Mouse (Mus musculus): ENCODE results near the gene Oaz1. TPM values are rescaled to one million over a fixed set of nuclear protein-coding genes. Genes with fewer than 3 reads are reported as not detected.

Oaz1 gene
- polyA plus RNA-seq, 1 experiment from 2014 or later, result 1,173 TPM

DNA sequence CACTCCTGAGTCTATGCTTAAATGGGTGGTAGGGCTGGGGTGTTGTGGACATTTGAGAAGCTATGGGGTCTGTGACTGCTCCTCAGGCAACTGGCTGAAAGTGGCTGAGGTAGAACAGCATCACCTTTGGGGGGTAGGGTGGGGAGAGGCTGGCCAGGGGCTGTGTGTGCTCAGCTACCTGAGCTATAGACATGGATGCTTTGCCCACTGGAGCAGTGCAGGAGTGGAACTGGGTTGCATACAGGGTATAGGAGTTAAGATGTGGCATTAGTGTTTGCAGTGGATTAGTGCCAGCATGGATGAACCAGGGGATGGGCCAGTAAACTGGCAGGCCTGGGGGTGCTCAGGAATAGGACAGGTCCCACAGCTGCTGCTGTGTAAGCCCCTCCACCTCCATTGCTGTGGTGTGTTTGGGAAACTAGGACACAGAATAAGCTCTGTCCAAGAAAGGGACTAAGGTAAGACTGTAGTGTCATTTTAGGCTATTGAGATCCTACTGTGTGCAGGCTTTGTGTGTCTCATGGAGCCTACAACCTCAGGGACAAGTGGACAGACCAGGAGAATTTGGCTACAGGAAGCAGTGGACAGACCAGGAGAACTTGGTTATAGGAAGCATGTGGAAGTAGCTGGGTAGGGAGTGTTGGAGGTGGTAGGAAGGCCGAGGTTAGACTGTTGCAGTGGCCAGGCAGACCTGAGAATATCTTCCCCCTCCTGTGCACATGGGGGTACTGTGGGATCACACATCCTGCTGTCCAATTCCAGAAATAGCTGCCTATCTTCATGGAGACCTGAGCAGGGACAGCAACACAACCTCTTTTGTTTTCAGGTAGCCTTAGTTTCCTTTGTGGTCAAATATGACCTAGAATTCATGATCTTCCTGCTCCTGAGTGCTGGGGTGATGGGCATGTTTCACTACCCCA is 3.2 kb downstream of the Oaz1 start:
- Histone ChIP-seq H3K27ac (replicated peaks) (no peak overlapping the region), H3K36me3 (peaks cover 36% of the 10 kb centered on the region), H3K27me3 (peaks cover 17% of the 10 kb centered on the region), H3K4me3 (no peak overlapping the region), H3K9me3 (no peaks in the 10 kb centered on the region; the same call in 1 of the 2 replicates), H3K4me1 (replicated peaks) (peaks cover 31% of the 10 kb centered on the region), H3K9ac (0 out of 2 replicates have a peak overlapping the region, but pooled peaks have one; percentile 5), H3K4me2 (no peak overlapping the region)
- WGBS, result 67% methylated on average over 1 of the region's 1 CpGs
- no peak for ATAC-seq (ENCODE audit: low read depth)

DNA sequence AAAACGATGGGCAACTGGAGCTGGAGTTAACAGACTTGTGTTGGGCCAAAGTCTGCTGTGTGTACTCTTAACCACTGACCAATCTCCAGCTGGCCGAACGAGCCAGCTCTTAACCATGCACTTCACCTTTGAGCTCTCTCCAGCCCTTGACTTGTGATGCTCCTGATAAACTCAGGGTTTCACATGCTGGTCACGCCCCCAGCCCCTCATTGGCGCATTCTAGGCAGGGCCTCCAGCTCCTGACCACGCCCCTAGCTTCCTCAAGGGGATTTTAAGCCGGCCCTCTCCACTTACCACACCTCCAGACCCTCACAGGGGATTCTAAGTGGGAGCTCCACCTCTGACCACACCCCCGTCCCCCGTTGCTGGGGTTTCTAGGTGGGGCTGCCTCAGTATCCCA is 4.7 kb downstream of the Oaz1 start:
- H3K9me3 ChIP-seq, result no peaks in the 10 kb centered on the region; the same call in 1 of the 2 replicates
- H3K4me1 ChIP-seq (replicated peaks), result peaks cover 42% of the 10 kb centered on the region
- no peak overlapping the region for H3K4me2 ChIP-seq
- H3K36me3 ChIP-seq, result peaks cover 36% of the 10 kb centered on the region
- WGBS, result 4% methylated on average over 9 of the region's 9 CpGs
- H3K4me3 ChIP-seq, result no peak overlapping the region
- no peak overlapping the region for H3K27ac ChIP-seq (replicated peaks)
- no peak for ATAC-seq (ENCODE audit: low read depth)
- peaks cover 32% of the 10 kb centered on the region for H3K27me3 ChIP-seq
- H3K9ac ChIP-seq, result no peak overlapping the region

DNA sequence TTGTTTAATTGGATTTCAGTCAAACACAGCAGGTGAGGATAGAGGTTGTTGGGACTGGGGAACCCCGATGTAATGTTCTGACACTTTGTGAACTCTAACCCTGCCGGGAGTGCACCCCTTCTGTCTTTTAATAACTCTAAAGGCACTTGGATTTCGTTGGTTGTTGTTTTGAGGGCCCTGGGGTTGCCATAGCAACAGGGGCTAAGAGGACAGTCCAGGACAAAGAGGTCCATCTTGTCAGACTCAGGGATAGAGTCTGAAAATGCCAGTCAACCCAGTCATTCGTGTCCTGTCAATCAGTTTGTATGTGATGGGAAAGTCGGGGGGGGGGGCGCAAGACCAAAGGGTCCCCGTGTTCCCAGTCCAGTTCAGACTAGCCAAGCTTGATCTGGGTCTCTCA is 6.4 kb downstream of the Oaz1 start:
- Histone ChIP-seq H3K4me2 (no peak overlapping the region), H3K27ac (replicated peaks) (no peak overlapping the region), H3K4me1 (replicated peaks) (peaks cover 37% of the 10 kb centered on the region), H3K36me3 (peaks cover 36% of the 10 kb centered on the region), H3K27me3 (peaks cover 37% of the 10 kb centered on the region), H3K4me3 (no peak overlapping the region), H3K9me3 (no peaks in the 10 kb centered on the region; the same call in 1 of the 2 replicates), H3K9ac (no peak overlapping the region)
- ATAC-seq (ENCODE audit: low read depth), result no peak
- WGBS, result 66% methylated on average over 7 of the region's 7 CpGs

DNA sequence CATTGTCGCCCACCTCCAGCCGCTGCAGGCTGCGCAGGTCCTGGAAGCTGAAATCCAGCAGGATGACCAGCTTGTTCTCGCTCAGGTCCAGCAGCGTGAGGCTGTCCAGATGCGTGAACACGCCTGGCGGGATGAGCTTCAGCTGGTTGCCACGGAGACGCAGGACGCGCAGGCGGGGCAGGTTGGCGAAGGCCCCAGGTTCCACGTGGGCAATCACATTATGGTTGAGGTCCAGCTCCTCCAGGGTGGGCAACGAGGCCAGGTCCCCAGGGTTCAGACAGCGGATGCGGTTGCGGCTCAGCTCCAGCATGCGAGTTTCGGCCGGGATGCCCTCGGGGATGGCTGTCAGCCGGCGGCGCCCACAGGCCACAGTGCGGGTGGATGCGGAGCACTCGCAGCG is 9.2 kb downstream of the Oaz1 start:
- WGBS, result 45% methylated on average over 30 of the region's 30 CpGs
- Histone ChIP-seq H3K9me3 (no peaks in the 10 kb centered on the region; the same call in 1 of the 2 replicates), H3K36me3 (peaks cover 16% of the 10 kb centered on the region), H3K27ac (replicated peaks) (no peak overlapping the region), H3K4me3 (no peak overlapping the region), H3K9ac (0 out of 2 replicates have a peak overlapping the region, but pooled peaks have one; percentile 8), H3K27me3 (peaks cover 42% of the 10 kb centered on the region), H3K4me2 (peak overlapping the region; percentile 27), H3K4me1 (replicated peaks) (peaks cover 19% of the 10 kb centered on the region)
- no peak for ATAC-seq (ENCODE audit: low read depth)

DNA sequence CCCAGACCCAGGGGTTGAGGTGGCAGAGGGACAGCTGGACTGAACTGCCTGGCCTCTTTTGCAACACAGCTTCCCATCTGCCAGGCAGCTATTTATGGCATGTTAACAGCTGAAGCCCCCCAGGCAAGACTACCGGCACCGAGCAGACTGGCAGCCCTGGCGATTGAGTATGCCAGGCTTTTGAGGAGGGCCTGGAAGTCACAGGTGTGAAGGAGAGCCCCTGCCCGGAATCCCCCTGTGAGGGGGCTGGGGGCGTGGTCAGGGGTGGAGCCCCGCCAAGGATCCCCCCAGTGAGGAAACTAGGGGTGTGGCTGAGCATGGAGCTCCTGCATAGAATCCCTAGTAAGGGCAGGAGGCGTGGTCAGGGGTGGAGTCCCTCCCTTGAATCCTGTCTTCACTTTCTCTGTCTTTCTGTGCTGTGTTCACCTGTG is 10.5 kb downstream of the Oaz1 start:
- no peak overlapping the region for H3K9ac ChIP-seq
- WGBS, result 39% methylated on average over 7 of the region's 7 CpGs
- peaks cover 44% of the 10 kb centered on the region for H3K27me3 ChIP-seq
- no peak overlapping the region for H3K27ac ChIP-seq (replicated peaks)
- no peak for ATAC-seq (ENCODE audit: low read depth)
- peaks cover 10% of the 10 kb centered on the region; the same call in 1 of the 2 replicates for H3K36me3 ChIP-seq
- H3K4me1 ChIP-seq (replicated peaks), result peaks cover 11% of the 10 kb centered on the region; the same call in 1 of the 2 replicates
- no peak overlapping the region for H3K4me3 ChIP-seq
- H3K9me3 ChIP-seq, result no peaks in the 10 kb centered on the region; the same call in 1 of the 2 replicates
- H3K4me2 ChIP-seq, result no peak overlapping the region

DNA sequence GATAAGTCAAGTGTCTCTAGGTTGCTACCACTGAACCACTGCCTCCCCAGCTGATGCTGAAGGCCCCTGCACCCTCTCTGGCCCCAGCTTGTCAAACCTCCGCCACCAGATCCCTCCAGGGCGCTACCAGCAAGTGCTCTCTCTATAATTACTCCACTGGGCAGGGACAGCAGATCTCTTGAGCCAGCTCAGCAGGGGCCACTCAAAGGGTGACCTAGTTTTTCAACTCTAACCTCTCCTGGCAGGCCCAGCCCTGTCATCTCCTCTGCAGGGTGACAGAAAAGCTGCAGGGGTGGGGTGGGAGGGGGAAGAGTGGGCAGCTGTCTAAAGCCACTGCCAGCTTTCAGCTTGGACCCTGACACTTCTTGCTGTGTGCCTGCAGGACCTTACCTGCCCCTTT is 11.4 kb downstream of the Oaz1 start:
- ATAC-seq (ENCODE audit: low read depth), result no peak
- Histone ChIP-seq H3K9me3 (no peaks in the 10 kb centered on the region; the same call in 1 of the 2 replicates), H3K4me2 (no peak overlapping the region), H3K27ac (replicated peaks) (no peak overlapping the region), H3K9ac (no peak overlapping the region), H3K36me3 (peaks cover 10% of the 10 kb centered on the region; the same call in 1 of the 2 replicates), H3K4me3 (no peak overlapping the region), H3K27me3 (peaks cover 53% of the 10 kb centered on the region), H3K4me1 (replicated peaks) (peaks cover 11% of the 10 kb centered on the region; the same call in 1 of the 2 replicates)
- 15% methylated on average over 2 of the region's 2 CpGs for WGBS

DNA sequence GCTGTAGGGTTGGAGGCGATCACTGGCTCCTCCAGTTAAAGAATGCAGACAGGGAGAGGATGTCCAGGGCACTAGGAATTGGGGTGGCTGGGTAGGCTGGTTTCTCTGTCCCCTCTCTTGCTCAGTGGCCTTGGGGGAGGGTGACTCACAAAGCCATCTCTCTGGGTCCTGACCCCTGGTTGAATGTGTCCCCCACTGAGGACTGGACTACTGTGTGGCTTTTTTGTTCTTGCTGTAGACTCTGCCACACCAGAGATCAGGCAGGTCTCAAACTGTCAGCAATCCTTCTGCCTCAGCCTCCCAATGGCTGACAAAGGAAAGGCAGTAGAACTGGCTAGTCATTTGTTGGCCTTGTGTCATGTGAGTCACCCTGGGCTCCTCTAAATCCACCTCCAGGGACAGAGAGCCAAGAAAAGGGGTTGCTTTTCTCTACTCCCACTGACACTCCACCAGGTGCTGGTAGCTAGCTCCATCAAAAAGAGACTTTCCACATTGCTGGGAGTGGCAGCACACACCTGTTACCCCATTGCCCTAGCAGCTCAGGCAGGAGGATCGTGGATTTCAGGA is 12.0 kb downstream of the Oaz1 start:
- H3K4me1 ChIP-seq (replicated peaks), result peaks cover 13% of the 10 kb centered on the region; the same call in 1 of the 2 replicates
- no peak overlapping the region for H3K27ac ChIP-seq (replicated peaks)
- H3K4me2 ChIP-seq, result no peak overlapping the region
- peaks cover 10% of the 10 kb centered on the region; the same call in 1 of the 2 replicates for H3K36me3 ChIP-seq
- no peak overlapping the region for H3K4me3 ChIP-seq
- H3K9ac ChIP-seq, result no peak overlapping the region
- peaks cover 54% of the 10 kb centered on the region for H3K27me3 ChIP-seq
- no peak for ATAC-seq (ENCODE audit: low read depth)
- WGBS, result 76% methylated on average over 2 of the region's 2 CpGs
- H3K9me3 ChIP-seq, result no peaks in the 10 kb centered on the region; the same call in 1 of the 2 replicates

DNA sequence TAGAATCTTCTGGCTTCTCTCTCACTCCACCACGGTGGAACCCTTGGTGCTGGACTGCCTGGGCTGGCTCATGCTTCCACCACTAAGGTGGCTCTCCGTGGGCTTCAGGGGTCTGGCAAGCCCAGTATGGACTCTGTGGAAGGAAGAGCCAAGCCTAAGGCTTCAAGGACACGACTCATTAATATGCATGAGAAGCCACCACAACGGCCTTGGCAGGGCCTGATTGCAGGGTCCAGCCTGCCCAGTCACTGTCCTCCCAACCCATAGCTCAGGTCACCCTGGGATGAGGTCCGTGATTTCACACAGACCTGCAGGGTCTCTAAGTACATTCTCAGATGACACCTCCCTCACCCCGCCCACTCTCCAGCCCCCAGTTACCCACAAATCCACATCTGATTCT is 13.4 kb downstream of the Oaz1 start:
- Histone ChIP-seq H3K4me1 (replicated peaks) (peaks cover 23% of the 10 kb centered on the region), H3K27me3 (peaks cover 54% of the 10 kb centered on the region), H3K9me3 (no peaks in the 10 kb centered on the region), H3K4me2 (no peak overlapping the region), H3K36me3 (no peaks in the 10 kb centered on the region), H3K4me3 (no peak overlapping the region), H3K9ac (no peak overlapping the region), H3K27ac (replicated peaks) (no peak overlapping the region)
- ATAC-seq (ENCODE audit: low read depth), result no peak
- WGBS, result 55% methylated on average over 6 of the region's 6 CpGs

DNA sequence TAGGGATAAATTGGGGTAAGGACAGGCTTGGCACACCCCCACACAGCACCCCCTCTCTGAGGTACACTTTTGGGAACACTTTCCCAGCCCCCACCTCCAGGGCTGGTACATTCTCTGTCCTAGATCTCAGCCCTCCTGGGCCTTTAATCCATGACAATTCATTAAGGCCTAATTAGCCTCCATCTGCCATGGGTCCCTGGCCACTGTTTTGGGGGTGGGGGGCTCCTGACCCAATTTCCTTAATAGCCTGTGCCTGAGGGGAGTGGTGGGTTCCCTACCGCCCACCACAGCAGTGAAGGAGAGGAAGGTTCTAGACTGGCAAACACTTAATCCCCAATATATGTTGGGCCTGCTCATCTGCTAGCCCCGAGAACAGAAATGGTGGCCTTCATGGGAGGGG is 15.2 kb downstream of the Oaz1 start:
- H3K27me3 ChIP-seq, result peaks cover 47% of the 10 kb centered on the region
- ATAC-seq (ENCODE audit: low read depth), result no peak
- WGBS, result 69% methylated on average over 2 of the region's 2 CpGs

DNA sequence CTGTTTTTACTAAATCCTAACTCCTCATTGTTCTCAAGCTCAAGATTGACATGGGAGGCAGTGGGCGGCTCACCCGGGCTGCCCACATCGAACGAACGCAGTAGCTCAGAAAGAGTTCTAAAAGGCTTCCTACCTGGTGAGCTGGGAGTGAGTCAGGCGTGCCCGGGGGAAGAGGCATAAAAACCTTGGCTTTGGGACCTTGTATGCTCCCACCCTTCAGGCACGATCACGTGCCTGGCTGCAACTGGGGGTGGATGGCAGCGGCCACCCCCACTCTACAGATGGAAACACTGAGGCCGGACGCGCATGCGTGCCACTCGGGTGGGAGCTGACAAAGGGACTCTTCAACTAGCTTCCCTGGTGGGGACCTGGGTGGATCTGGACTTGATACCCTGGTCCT is 15.9 kb downstream of the Oaz1 start:
- 79% methylated on average over 15 of the region's 15 CpGs for WGBS
- ATAC-seq (ENCODE audit: low read depth), result no peak
- H3K27ac ChIP-seq (replicated peaks), result no peak overlapping the region
- no peaks in the 10 kb centered on the region for H3K36me3 ChIP-seq
- H3K4me2 ChIP-seq, result no peak overlapping the region
- H3K9ac ChIP-seq, result no peak overlapping the region
- no peak overlapping the region for H3K4me3 ChIP-seq
- H3K27me3 ChIP-seq, result peaks cover 47% of the 10 kb centered on the region
- peaks cover 13% of the 10 kb centered on the region for H3K4me1 ChIP-seq (replicated peaks)
- no peaks in the 10 kb centered on the region for H3K9me3 ChIP-seq

More for the DNA sequence above, 15.2 kb downstream of the Oaz1 start:
- H3K4me1 ChIP-seq (replicated peaks), result peaks cover 13% of the 10 kb centered on the region
- H3K9ac ChIP-seq, result no peak overlapping the region
- no peak overlapping the region for H3K4me3 ChIP-seq
- no peak overlapping the region for H3K4me2 ChIP-seq
- H3K9me3 ChIP-seq, result no peaks in the 10 kb centered on the region
- no peaks in the 10 kb centered on the region for H3K36me3 ChIP-seq
- no peak overlapping the region for H3K27ac ChIP-seq (replicated peaks)

DNA sequence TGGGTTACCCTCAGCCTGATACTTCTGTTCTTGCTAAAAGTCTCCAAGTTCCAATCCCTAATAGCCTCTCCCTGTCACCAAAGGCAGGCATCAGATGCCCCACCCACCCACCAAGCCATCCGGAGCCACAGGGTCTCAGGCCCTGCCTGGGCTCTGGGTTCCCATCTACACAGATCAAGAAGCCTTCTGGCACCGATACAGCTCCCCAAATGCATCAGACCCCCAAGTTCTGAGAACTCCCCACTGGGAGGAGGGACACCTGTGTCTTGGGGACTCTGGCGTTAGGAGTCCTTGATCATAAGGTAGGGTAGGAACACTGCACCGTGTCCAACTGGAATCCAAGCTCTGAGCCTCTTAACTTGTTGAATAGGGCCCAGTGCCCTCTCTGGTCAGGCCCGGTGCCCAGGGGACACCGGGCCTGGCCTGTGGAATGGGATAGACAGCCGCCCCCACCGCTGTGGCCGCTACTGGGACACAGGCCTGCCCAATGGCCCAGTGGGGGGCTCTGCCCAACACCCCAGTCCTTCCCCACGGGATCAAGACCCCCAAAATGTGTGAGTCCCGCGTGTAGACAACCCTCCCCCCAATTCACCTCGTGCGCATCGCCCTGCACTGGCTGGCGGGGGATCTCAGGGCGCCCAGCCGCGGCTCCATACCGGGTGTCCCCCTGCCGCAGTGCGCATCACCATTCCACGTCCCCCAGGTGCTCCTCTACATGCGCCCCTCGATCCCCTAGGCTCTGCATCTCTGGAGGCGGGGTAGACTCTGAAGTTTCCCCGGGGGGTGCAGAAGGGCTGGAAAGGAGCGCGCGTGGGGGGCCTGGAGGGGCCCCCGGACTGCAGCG is 16.9 kb downstream of the Oaz1 start:
- peak overlapping the region; percentile 46 for H3K4me3 ChIP-seq
- peak overlapping the region; percentile 66 for H3K9ac ChIP-seq
- no peaks in the 10 kb centered on the region for H3K9me3 ChIP-seq
- peak overlapping the region; percentile 67 for H3K4me2 ChIP-seq
- H3K27ac ChIP-seq (replicated peaks), result no peak overlapping the region
- peak; percentile 17; the same call in 1 of the 2 replicates for ATAC-seq (ENCODE audit: low read depth)
- peaks cover 47% of the 10 kb centered on the region for H3K27me3 ChIP-seq
- 8% methylated on average over 32 of the region's 32 CpGs for WGBS
- peaks cover 13% of the 10 kb centered on the region for H3K4me1 ChIP-seq (replicated peaks)
- no peaks in the 10 kb centered on the region for H3K36me3 ChIP-seq

Measured in neural tube, embryonic 13.5 days (tissue).